Mouse (Mus musculus) forebrain, postnatal 0 days (tissue): ENCODE measurements around the gene Parg. TPM values are rescaled to one million over a fixed set of nuclear protein-coding genes. Genes with fewer than 3 reads are reported as not detected.
"Not testable (repeated sequence)": the region's sequence is repeated elsewhere in the genome, so short reads cannot be mapped to it uniquely, and the experiment has no call there.

Experiments used
- ATAC-seq: fragments of 200-750 bp; cut with Nextera tagmentation; 2 replicates; pipeline ENCODE4 v1.8.0; 2017; ENCODE audit warnings: mild to moderate bottlenecking, moderate library complexity
- DNase-seq: peaks from one replicate; pipeline ENCODE4 v3.0.0-alpha.2; 2015
- H3K27ac ChIP-seq: fragments of 300-500 bp; sonication (generic); 2 replicates; pipeline ENCODE4 v1.5.1; 2014; ENCODE audit warnings: low read depth, mild to moderate bottlenecking, antibody characterized with exemption, low read length, moderate library complexity, mixed read lengths
- H3K27me3 ChIP-seq: fragments of 300-500 bp; sonication (generic); 2 replicates; pipeline ENCODE4 v1.6.1; 2014; ENCODE audit warnings: mild to moderate bottlenecking, low read length, mixed read lengths; ENCODE audit not compliant: insufficient read depth
- H3K36me3 ChIP-seq: fragments of 300-500 bp; sonication (generic); 2 replicates; pipeline ENCODE4 v1.6.1; 2014; ENCODE audit warnings: mild to moderate bottlenecking, moderate library complexity; ENCODE audit not compliant: insufficient read depth
- H3K4me1 ChIP-seq: fragments of 300-500 bp; sonication (generic); 2 replicates; pipeline ENCODE4 v1.6.1; 2014; ENCODE audit warnings: antibody characterized with exemption; ENCODE audit not compliant: insufficient read depth
- H3K4me2 ChIP-seq: fragments of 300-500 bp; sonication (generic); 2 replicates; pipeline ENCODE4 v1.6.1; 2014; ENCODE audit warnings: low read depth, mild to moderate bottlenecking, moderate library complexity
- H3K4me3 ChIP-seq: fragments of 300-500 bp; sonication (generic); 2 replicates; pipeline ENCODE4 v1.5.1; 2014; ENCODE audit warnings: low read depth, low read length, mixed read lengths
- H3K9ac ChIP-seq: fragments of 300-500 bp; sonication (generic); 2 replicates; pipeline ENCODE4 v1.6.1; 2014; ENCODE audit warnings: mild to moderate bottlenecking
- H3K9me3 ChIP-seq: fragments of 300-500 bp; sonication (generic); 2 replicates; pipeline ENCODE4 v1.6.1; 2016; ENCODE audit warnings: low read length
- CTCF ChIP-seq: sonication (generic); IDR thresholded peaks from 2 replicates; pipeline ENCODE4 v1.5.1; 2016; ENCODE audit warnings: antibody characterized with exemption, control low read depth, low read depth
- WGBS: fragments of 180-500 bp; shearing (Covaris S2); extraction: QIAGEN DNeasy Blood & Tissue Kit; methylation state at CpG from one replicate; pipeline ENCODE4 v1.1.7; 2014; 5-methylcytosine and 5-hydroxymethylcytosine counted together
- polyA plus RNA-seq: library from polyadenylated mRNA; unstranded; fragments of >200 nt; fragmentation: Nextera tagmentation; extraction: Ambion mirVana; gene quantifications from 2 replicates; pipeline ENCODE4 v1.2.1, GENCODE M21; 2015
- total RNA-seq: library from RNA; depleted of rRNA; stranded (reverse); fragments of >200 nt; gene quantifications from 2 replicates; pipeline ENCODE4 v1.2.3, GENCODE M21; 2014

Gene Parg
- total and polyA plus RNA-seq, 2 experiments from 2014 or later, result 28.9 to 56.0 TPM

GRCm38 (mm10) chr14:32179393-32180195, 22.2 kb upstream of the Parg start:
- no peak overlapping the region for H3K4me2 ChIP-seq
- DNase-seq (no peak), ATAC-seq (no peak)
- no peak overlapping the region for H3K27ac ChIP-seq
- H3K27me3 ChIP-seq, result no peaks in the 10 kb centered on the region
- no peaks in the 10 kb centered on the region for H3K4me1 ChIP-seq
- H3K9ac ChIP-seq, result no peak overlapping the region
- no peak for TF ChIP-seq CTCF
- H3K9me3 ChIP-seq, result no peaks in the 10 kb centered on the region
- WGBS, result 94% methylated on average over 10 of the region's 10 CpGs
- H3K36me3 ChIP-seq, result peaks cover 56% of the 10 kb centered on the region
- no peak overlapping the region for H3K4me3 ChIP-seq

- H3K4me2 ChIP-seq, result no peak overlapping the region
- no peak overlapping the region for H3K9ac ChIP-seq
- no peaks in the 10 kb centered on the region for H3K9me3 ChIP-seq
- no peak overlapping the region for H3K27ac ChIP-seq
- ATAC-seq, result no peak
- H3K4me1 ChIP-seq, result no peaks in the 10 kb centered on the region
- no peaks in the 10 kb centered on the region for H3K27me3 ChIP-seq
- H3K4me3 ChIP-seq, result no peak overlapping the region
- H3K36me3 ChIP-seq, result peaks cover 59% of the 10 kb centered on the region
- TF ChIP-seq CTCF, result no peak
- DNase-seq, result no peak
- 89% methylated on average over 6 of the region's 6 CpGs for whole genome bisulfite sequencing
These were observed 20.9 kb upstream of the Parg start for GRCm38 (mm10) chr14:32180861-32181260.

- Histone ChIP-seq H3K4me3 (no peak overlapping the region), H3K27me3 (no peaks in the 10 kb centered on the region), H3K4me1 (no peaks in the 10 kb centered on the region), H3K9me3 (no peaks in the 10 kb centered on the region), H3K4me2 (no peak overlapping the region), H3K9ac (no peak overlapping the region), H3K36me3 (peaks cover 74% of the 10 kb centered on the region), H3K27ac (no peak overlapping the region)
- ATAC-seq, result no peak
- WGBS, result 95% methylated on average over 4 of the region's 4 CpGs
- DNase-seq, result no peak
- TF ChIP-seq CTCF, result no peak
These were observed 17.9 kb upstream of the Parg start for GRCm38 (mm10) chr14:32183846-32184245.

- no peak overlapping the region for H3K4me3 ChIP-seq
- H3K36me3 ChIP-seq, result peaks cover 52% of the 10 kb centered on the region
- ATAC-seq (no peak), DNase-seq (no peak)
- H3K4me2 ChIP-seq, result no peak overlapping the region
- no peak for TF ChIP-seq CTCF
- H3K9ac ChIP-seq, result no peak overlapping the region
- no peaks in the 10 kb centered on the region for H3K9me3 ChIP-seq
- WGBS, result 93% methylated on average over 6 of the region's 6 CpGs
- H3K27ac ChIP-seq, result no peak overlapping the region
- no peaks in the 10 kb centered on the region for H3K4me1 ChIP-seq
- H3K27me3 ChIP-seq, result no peaks in the 10 kb centered on the region
These were observed 10.9 kb upstream of the Parg start for GRCm38 (mm10) chr14:32190627-32191391.

- Histone ChIP-seq H3K36me3 (peaks cover 48% of the 10 kb centered on the region), H3K4me2 (no peak overlapping the region), H3K27me3 (no peaks in the 10 kb centered on the region), H3K9ac (no peak overlapping the region), H3K9me3 (no peaks in the 10 kb centered on the region), H3K27ac (no peak overlapping the region), H3K4me3 (no peak overlapping the region), H3K4me1 (no peaks in the 10 kb centered on the region)
- WGBS, result 95% methylated on average over 5 of the region's 5 CpGs
- no peak for TF ChIP-seq CTCF
- ATAC-seq, result no peak
- DNase-seq, result no peak
These were observed 9.8 kb upstream of the Parg start for GRCm38 (mm10) chr14:32191926-32192325.

GRCm38 (mm10) chr14:32192437-32192836, 9.3 kb upstream of the Parg start:
- 41% methylated on average over 3 of the region's 3 CpGs for WGBS

GRCm38 (mm10) chr14:32193557-32193956, 8.2 kb upstream of the Parg start:
- not testable (repeated sequence) for H3K27ac ChIP-seq, H3K9ac ChIP-seq, H3K4me2 ChIP-seq, H3K4me1 ChIP-seq, H3K27me3 ChIP-seq, H3K4me3 ChIP-seq, ATAC-seq, H3K9me3 ChIP-seq, DNase-seq
- WGBS, result 88% methylated on average over 5 of the region's 5 CpGs
- peak; percentile 20; the same call in 1 of the 2 replicates for TF ChIP-seq CTCF
- peaks cover 43% of the 10 kb centered on the region for H3K36me3 ChIP-seq

More at GRCm38 (mm10) chr14:32192437-32192836, 9.3 kb upstream of the Parg start:
- Histone ChIP-seq H3K9ac (no peak overlapping the region), H3K27me3 (no peaks in the 10 kb centered on the region), H3K4me1 (no peaks in the 10 kb centered on the region), H3K4me3 (no peak overlapping the region), H3K36me3 (peaks cover 47% of the 10 kb centered on the region), H3K9me3 (no peaks in the 10 kb centered on the region), H3K27ac (no peak overlapping the region), H3K4me2 (no peak overlapping the region)
- DNase-seq (peak; percentile 52), ATAC-seq (peak; percentile 50; the same call in 1 of the 2 replicates)
- TF ChIP-seq CTCF, result peak; percentile 72
